Comparison of ENCODE assay signal across 8 mouse cellular contexts in genomic region chr5:105491389-105491788, GRCm38 (mm10). TPM values are rescaled to one million over a fixed set of nuclear protein-coding genes. Genes with fewer than 3 reads are reported as not detected.
DNase-seq lines count a peak whose midpoint lies in the region; ATAC-seq and TF ChIP-seq lines count a peak whose summit lies in the region.

No protein-coding gene starts in this region.

- H3K27ac ChIP-seq in heart, postnatal 0 days (ENCODE audit: low read depth): no peak overlapping the region
- H3K27ac ChIP-seq in embryonic facial prominence, embryonic 11.5 days (replicated peaks; ENCODE audit: low read depth, low read length): no peak overlapping the region
- no peak overlapping the region for H3K27ac ChIP-seq in lung, postnatal 0 days (ENCODE audit: low read length)

- ATAC-seq in heart, postnatal 0 days (ENCODE audit: insufficient read depth, low read depth): 0 out of 2 replicates have a peak, but pooled peaks have one; percentile 47
- peak; percentile 56; the same call in 1 of the 2 replicates for ATAC-seq in embryonic facial prominence, embryonic 11.5 days (replicated peaks; ENCODE audit: insufficient number of reproducible peaks, low FRiP score, low TSS enrichment, low read depth)
- ATAC-seq in lung, postnatal 0 days: 0 out of 2 replicates have a peak, but pooled peaks have one; percentile 27

- no peak overlapping the region for H3K9ac ChIP-seq in heart, postnatal 0 days (replicated peaks; ENCODE audit: low read depth, low read length)
- H3K9ac ChIP-seq in embryonic facial prominence, embryonic 11.5 days (replicated peaks; ENCODE audit: low read length): no peak overlapping the region
- H3K9ac ChIP-seq in lung, postnatal 0 days (replicated peaks; ENCODE audit: low read depth): no peak overlapping the region

- H3K9me3 ChIP-seq in heart, postnatal 0 days (replicated peaks; ENCODE audit: control insufficient read depth, low read length): no peaks in the 10 kb centered on the region
- no peaks in the 10 kb centered on the region for H3K9me3 ChIP-seq in E14TG2a.4 (ENCODE audit: low read length)
- H3K9me3 ChIP-seq in embryonic facial prominence, embryonic 11.5 days (replicated peaks; ENCODE audit: control insufficient read depth, low read length): no peaks in the 10 kb centered on the region
- no peaks in the 10 kb centered on the region for H3K9me3 ChIP-seq in lung, postnatal 0 days (ENCODE audit: low read length)

- no peaks in the 10 kb centered on the region for H3K27me3 ChIP-seq in heart, postnatal 0 days (ENCODE audit: control insufficient read depth, insufficient read depth, low read length)
- peaks cover 9% of the 10 kb centered on the region; the same call in 1 of the 2 replicates for H3K27me3 ChIP-seq in E14TG2a.4 (ENCODE audit: insufficient read depth, low read length)
- H3K27me3 ChIP-seq in embryonic facial prominence, embryonic 11.5 days (ENCODE audit: control insufficient read depth, insufficient read depth, low read length): no peaks in the 10 kb centered on the region
- no peaks in the 10 kb centered on the region for H3K27me3 ChIP-seq in lung, postnatal 0 days (replicated peaks; ENCODE audit: insufficient read depth, low read length)

- DNase-seq in heart, postnatal 0 days (ENCODE audit: low spot score): no peak
- no peak for DNase-seq in heart, adult 8-10 months (ENCODE audit: low spot score)
- peak; percentile 57 for DNase-seq in embryonic facial prominence, embryonic 11.5 days (ENCODE audit: low spot score)
- DNase-seq in lung, postnatal 0 days (ENCODE audit: low spot score): peak; percentile 28
- DNase-seq in adrenal gland, postnatal 25 days: no peak
- DNase-seq in spleen, postnatal 14 days (ENCODE audit: low spot score in 2 of 2): no peak
- no peak for DNase-seq in testis, postnatal 14 days (ENCODE audit: low spot score)

- WGBS in heart, postnatal 0 days: 53% methylated on average over 4 of the region's 4 CpGs
- WGBS in embryonic facial prominence, embryonic 11.5 days: 65% methylated on average over 4 of the region's 4 CpGs
- WGBS in lung, postnatal 0 days: 51% methylated on average over 4 of the region's 4 CpGs

- H3K36me3 ChIP-seq in heart, postnatal 0 days (replicated peaks; ENCODE audit: control insufficient read depth, insufficient read depth, low read length): no peaks in the 10 kb centered on the region
- H3K36me3 ChIP-seq in E14TG2a.4 (ENCODE audit: insufficient read depth, low read length): no peaks in the 10 kb centered on the region
- no peaks in the 10 kb centered on the region for H3K36me3 ChIP-seq in embryonic facial prominence, embryonic 11.5 days (replicated peaks; ENCODE audit: control insufficient read depth, insufficient read depth, low read depth, low read length)
- no peaks in the 10 kb centered on the region for H3K36me3 ChIP-seq in lung, postnatal 0 days (ENCODE audit: insufficient read depth, low read length)

- peak; percentile 58 for TF ChIP-seq CTCF in heart, postnatal 0 days (IDR thresholded peaks at IDR 0.05; ENCODE audit: low read depth)
- TF ChIP-seq CTCF in E14TG2a.4 (conservative IDR thresholded peaks at IDR 0.05; ENCODE audit: low read length): peak; percentile 33
- TF ChIP-seq CTCF in lung, postnatal 0 days (IDR thresholded peaks at IDR 0.05): peak; percentile 68

- H3K4me2 ChIP-seq in heart, postnatal 0 days (ENCODE audit: low read depth, low read length): no peak overlapping the region
- H3K4me2 ChIP-seq in embryonic facial prominence, embryonic 11.5 days (ENCODE audit: low read depth, low read length): no peak overlapping the region
- no peak overlapping the region for H3K4me2 ChIP-seq in lung, postnatal 0 days (replicated peaks; ENCODE audit: low read depth, low read length)

- TF ChIP-seq EP300 in heart, postnatal 0 days (IDR thresholded peaks at IDR 0.05; ENCODE audit: low read depth): no peak
- TF ChIP-seq EP300 in lung, postnatal 0 days (IDR thresholded peaks at IDR 0.05): no peak

- 0 out of 2 replicates have a peak, but pooled peaks cover 5% of the 10 kb centered on the region for H3K4me1 ChIP-seq in heart, postnatal 0 days (ENCODE audit: control insufficient read depth, insufficient read depth)
- peaks cover 33% of the 10 kb centered on the region for H3K4me1 ChIP-seq in E14TG2a.4 (replicated peaks; ENCODE audit: low read depth, low read length)
- 0 out of 2 replicates have a peak, but pooled peaks cover 2% of the 10 kb centered on the region for H3K4me1 ChIP-seq in embryonic facial prominence, embryonic 11.5 days (ENCODE audit: control insufficient read depth, insufficient read depth, low read length)
- H3K4me1 ChIP-seq in lung, postnatal 0 days (ENCODE audit: insufficient read depth, low read depth, low read length): peaks cover 5% of the 10 kb centered on the region; the same call in 1 of the 2 replicates

- H3K4me3 ChIP-seq in heart, postnatal 0 days (ENCODE audit: low read depth, low read length): no peak overlapping the region
- no peak overlapping the region for H3K4me3 ChIP-seq in E14TG2a.4 (replicated peaks; ENCODE audit: low read length)
- no peak overlapping the region for H3K4me3 ChIP-seq in embryonic facial prominence, embryonic 11.5 days (ENCODE audit: low read depth, low read length)
- H3K4me3 ChIP-seq in lung, postnatal 0 days (ENCODE audit: low read depth, low read length): no peak overlapping the region

RNA-seq across cellular contexts. Expression of gene Lrrc8c, which starts 27.8 kb away (rescaled TPM):
- 5.0 and 19.9 TPM in 2 replicates for total RNA-seq in heart, postnatal 0 days (2014; rRNA removed; ENCODE audit: low replicate concordance)
- polyA plus RNA-seq in heart, postnatal 0 days (2015; fragmentation: Nextera tagmentation; extraction: Ambion mirVana): 11.1 and 14.9 TPM in 2 replicates
- 10 to 100 TPM; 15.3 to 24.9 (median 23.1) TPM for total RNA-seq in heart, adult 8-10 months (2022)
- 13.5 and 13.6 TPM in 2 replicates for polyA plus RNA-seq in embryonic facial prominence, embryonic 11.5 days (2014; fragmentation: Nextera tagmentation; extraction: Ambion mirVana)
- polyA plus RNA-seq in lung, postnatal 0 days (2015; fragmentation: Nextera tagmentation; extraction: Ambion mirVana): 23.0 and 35.0 TPM in 2 replicates
- 16.5 and 36.8 TPM in 2 replicates for total RNA-seq in adrenal gland, postnatal 25 days (2021)

Comparison
In these comparisons a context has a peak if more than half of its experiments do, and no peak if none do; other contexts are left out.
1. DNase-seq: peak in embryonic facial prominence, embryonic 11.5 days (single experiment) and lung, postnatal 0 days (single experiment); none in heart, postnatal 0 days (single experiment), heart, adult 8-10 months (single experiment), adrenal gland, postnatal 25 days (single experiment), spleen, postnatal 14 days (0 of 2) and testis, postnatal 14 days (single experiment).
2. Peak in every context shown above with its lines, with median percentiles within 50 percentile points of each other: ATAC-seq and CTCF ChIP-seq.